Mouse (Mus musculus): ENCODE measurements around the gene Gpha2.
A peak's percentile ranks its signal among the peaks of the same experiment; 100 is the strongest.

Gene Gpha2

DNA sequence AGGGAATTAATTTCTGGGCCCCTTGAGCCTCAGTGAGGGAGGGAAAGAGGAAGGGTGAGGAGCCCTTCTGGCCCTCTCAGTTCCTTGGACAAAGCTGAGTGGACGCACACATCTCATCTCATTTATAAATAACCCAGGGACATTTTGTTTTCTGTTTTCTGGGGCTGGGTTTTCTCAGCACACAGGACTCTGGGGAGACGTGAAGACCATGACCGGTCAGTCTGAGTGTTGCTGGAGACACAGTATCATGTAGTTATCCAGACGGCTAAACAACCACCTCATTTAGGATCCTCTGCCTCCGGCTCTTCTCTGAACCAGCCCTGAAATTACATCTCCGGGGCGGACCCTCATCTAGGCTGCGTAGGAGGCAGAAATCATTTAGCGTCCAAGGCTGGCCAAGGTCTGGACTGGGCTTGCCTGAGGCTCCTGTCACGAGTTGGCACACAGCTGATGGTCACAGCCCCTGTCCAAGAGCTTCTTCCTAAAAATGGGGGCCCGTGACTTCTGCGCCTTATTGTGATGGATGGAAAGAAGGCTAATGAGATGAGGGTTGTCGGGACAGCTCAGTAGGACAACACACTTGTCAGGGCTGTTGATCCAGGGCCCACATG lies 47.9 kb downstream of the Gpha2 start:
- DNase-seq = no peak

GRCm38 (mm10) chr19:6275740-6276389 lies 49.7 kb downstream of the Gpha2 start:
- no peak for DNase-seq

DNA sequence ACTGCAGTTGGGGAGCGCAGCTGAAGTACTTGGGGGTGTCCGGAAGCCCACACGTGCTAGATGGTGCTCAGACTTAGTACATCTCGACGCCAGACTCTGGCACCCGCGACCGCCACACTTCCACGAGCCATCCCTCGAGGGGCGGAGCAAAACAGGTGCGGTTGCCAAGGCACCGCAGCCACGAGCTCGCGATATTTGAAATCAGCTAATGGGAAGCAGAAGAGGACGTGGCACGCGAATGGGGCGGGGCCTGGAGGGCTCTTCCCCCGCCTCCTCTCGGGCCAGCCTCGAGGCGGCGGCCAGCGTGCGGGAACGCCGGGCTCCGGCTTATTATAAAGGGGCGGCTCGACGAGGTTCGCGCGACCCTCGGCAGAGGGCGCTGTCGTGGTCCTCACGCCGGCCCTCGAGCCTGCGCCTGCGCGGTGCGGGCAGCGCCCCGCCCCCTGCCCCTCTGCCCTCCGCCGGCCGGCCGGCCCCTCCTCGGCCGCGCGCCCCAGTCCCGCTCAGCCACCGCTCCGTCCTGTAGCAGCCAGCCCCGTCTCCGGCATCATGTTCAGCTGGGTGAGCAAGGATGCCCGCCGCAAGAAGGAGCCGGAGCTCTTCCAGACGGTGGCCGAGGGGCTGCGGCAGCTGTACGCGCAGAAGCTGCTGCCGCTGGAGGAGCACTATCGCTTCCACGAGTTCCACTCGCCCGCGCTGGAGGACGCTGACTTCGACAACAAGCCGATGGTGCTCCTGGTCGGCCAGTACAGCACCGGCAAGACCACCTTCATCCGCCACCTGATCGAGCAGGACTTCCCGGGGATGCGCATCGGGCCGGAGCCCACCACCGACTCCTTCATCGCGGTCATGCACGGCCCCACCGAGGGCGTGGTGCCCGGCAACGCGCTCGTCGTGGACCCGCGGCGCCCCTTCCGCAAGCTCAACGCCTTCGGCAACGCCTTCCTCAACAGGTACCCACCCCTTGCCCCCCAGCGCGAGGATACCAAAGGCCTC lies 50.5 kb downstream of the Gpha2 start, which contains the start of gene Ehd1:
TSS of gene Ehd1 (plus strand) at position 300 of the 996 bp plus-strand sequence.
- DNase-seq = peak; percentile 98
